Mouse (Mus musculus) liver, embryonic 14.5 days (tissue): ENCODE results near the gene Atg9b.

ENCODE experiments used
- CTCF ChIP-seq: IDR thresholded peaks from 2 replicates; pipeline ENCODE4 v1.5.1; 2016; ENCODE audit warnings: antibody characterized with exemption, low read depth, control low read depth
- EP300 ChIP-seq: IDR thresholded peaks from 2 replicates; pipeline ENCODE4 v1.6.1; 2016; ENCODE audit warnings: antibody characterized with exemption, low read depth

- no peak for TF ChIP-seq CTCF
- TF ChIP-seq EP300 = no peak
These were observed 39.6 kb downstream of the Atg9b start for GRCm38 (mm10) chr5:24352251-24352859.
